Mouse (Mus musculus): ENCODE results near the gene Trappc2l.
A peak's percentile ranks its signal among the peaks of the same experiment; 100 is the strongest.
"Not testable (repeated sequence)": the region's sequence is repeated elsewhere in the genome, so short reads cannot be mapped to it uniquely, and the experiment has no call there.

Gene Trappc2l

GRCm38 (mm10) chr8:122623844-122624642 is 12.6 kb downstream of the Trappc2l start:
- DNase-seq (ENCODE audit: inconsistent age in 2 of 2, low spot score in 1 of 2) = peak in 1 of 2 experiments; percentile 39

DNA sequence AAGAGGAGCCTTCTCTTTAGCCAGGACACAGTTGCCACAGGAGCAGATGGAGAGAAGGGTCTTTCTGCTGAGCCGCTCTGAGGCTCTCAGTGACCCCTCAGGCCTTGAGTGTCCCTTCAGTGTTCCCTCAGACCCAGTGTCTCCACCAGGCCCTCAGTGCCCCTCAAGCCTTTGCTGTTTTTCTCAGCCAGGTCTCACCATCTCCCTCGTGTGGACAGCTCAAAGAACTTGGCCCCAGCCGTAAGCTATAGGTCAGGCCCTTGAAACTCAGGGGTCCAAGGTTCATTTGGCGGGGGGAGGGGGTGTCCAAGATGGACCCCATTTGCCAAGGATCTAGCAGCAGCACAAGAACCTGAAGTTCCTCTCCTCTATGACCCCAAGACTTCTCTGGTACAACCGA is 13.2 kb downstream of the Trappc2l start:
- no peak for DNase-seq (ENCODE audit: inconsistent age in 2 of 2, low spot score in 1 of 2)

- DNase-seq (ENCODE audit: inconsistent age in 2 of 2, low spot score in 1 of 2) = no peak
Observed at GRCm38 (mm10) chr8:122625811-122626210, 14.4 kb downstream of the Trappc2l start.

DNA sequence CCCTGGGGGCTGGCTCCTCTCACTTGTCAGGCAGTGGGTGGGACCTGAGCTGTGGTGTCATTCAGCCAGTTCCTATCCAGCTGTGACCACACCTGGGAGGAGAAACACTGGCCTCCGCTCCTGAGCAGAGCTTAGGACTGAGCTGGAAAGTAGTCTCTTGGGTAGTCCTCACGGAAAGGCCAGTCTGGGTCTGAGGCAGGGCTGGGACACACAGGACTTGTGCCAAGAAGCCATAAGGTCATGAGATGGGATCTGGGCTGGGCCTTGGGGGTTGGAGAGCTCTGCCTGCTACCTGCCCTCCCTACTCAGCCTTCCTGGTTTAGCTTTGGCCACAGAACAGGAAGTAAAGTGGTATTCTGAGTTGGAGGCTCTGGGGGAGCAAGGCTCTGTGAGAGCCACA is 15.5 kb downstream of the Trappc2l start:
- DNase-seq (ENCODE audit: inconsistent age in 2 of 2, low spot score in 1 of 2) = no peak

- no peak for DNase-seq (ENCODE audit: inconsistent age in 2 of 2, low spot score in 1 of 2)
Observed at GRCm38 (mm10) chr8:122629388-122629787, 17.9 kb downstream of the Trappc2l start.

- DNase-seq (ENCODE audit: inconsistent age in 2 of 2, low spot score in 1 of 2) = no peak
Observed at GRCm38 (mm10) chr8:122630696-122631095, 19.3 kb downstream of the Trappc2l start.

- not testable (repeated sequence) for DNase-seq (ENCODE audit: inconsistent age in 2 of 2, low spot score in 1 of 2)
Observed at GRCm38 (mm10) chr8:122632134-122632533, 20.7 kb downstream of the Trappc2l start.

DNA sequence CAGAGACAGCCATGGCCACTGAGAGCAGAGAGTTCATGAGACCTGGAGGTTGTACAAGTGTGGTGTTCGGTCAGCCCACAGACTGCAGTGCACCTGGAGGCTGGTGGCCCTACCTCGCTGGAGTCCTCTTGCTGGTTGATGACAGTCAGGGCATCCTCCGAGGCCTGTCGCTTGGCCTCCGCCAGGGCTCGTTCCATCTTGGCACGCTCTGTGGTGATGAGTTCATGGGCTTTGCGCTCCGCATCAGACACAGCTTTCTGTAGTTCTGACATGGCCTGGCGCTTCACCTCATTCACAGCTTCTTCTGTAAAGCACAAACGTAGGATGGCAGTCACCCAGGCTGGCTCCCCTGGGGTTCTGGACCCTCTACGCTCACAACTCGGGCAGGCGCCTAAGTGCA is 21.8 kb downstream of the Trappc2l start:
- DNase-seq (ENCODE audit: inconsistent age in 2 of 2, low spot score in 1 of 2) = no peak

DNA sequence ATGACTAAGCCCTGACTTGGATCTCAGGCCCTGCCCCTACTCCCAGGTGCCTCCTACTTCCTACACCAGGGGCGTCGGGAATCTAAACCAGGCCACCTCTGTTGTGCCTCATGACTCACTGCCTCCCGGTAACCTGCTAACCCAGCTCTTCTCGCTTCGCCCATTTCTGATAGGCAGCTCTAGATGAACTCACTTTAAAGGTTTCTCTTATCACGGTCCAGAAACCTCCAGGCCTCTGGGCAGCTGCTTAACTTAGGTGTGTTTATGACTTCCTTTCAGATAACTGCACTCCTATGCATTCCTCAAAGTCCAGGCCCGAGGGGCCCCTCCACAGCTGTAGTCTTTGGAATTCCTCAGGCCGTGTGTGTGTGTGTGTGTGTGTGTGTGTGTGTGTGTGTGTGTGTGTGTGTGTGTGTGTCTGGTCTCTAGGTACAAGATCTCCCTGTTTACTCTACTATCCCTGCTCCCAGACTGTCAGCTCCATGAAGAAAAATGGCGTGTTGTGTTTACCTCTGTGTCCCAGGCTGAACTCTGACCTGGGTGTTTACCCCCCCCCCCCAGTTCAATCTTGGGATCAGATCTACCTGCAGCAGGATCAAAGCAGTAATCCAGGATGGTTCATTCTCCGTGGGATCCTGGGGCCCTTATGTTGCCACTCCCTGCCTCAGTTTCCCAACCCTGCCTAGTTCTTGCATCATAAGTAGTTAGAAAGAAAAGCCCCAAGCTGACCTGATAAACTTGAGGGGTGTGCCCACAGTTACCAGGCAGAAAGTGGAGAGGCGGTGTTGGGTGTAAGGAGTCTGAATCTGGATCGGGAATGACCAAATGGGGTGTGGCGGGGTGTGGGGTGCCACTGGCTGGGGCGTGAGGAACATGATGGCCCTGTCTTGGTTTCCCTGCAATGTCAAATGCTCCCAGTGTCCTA is 24.7 kb downstream of the Trappc2l start:
- no peak for DNase-seq (ENCODE audit: inconsistent age in 2 of 2, low spot score in 1 of 2)

GRCm38 (mm10) chr8:122636803-122637175 is 25.3 kb downstream of the Trappc2l start:
- no peak for DNase-seq (ENCODE audit: inconsistent age in 2 of 2, low spot score in 1 of 2)

DNA sequence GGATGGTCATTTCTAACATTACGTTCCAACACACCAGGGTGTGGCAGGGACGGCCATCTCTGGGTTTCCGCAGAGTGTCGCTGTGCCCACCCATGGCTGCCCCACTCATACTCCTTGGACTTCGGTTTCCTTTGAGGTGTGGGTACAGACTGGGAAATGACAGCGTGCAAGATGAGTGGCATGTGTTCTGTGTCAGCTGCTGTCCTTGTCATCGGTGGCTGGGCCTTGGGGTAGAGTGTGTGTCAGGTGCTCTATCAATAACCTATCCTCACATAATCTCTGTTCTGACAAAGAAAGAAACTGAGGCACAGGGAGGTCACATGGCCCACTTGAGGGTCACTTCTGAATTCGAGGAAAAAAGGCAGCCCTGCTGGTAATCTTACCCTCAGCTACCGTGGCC is 25.8 kb downstream of the Trappc2l start:
- no peak for DNase-seq (ENCODE audit: inconsistent age in 2 of 2, low spot score in 1 of 2)

GRCm38 (mm10) chr8:122638601-122639000 is 27.2 kb downstream of the Trappc2l start:
- DNase-seq (ENCODE audit: inconsistent age in 2 of 2, low spot score in 1 of 2) = no peak

GRCm38 (mm10) chr8:122639521-122640248 is 28.2 kb downstream of the Trappc2l start:
- DNase-seq (ENCODE audit: inconsistent age in 2 of 2, low spot score in 1 of 2) = peak in 1 of 2 experiments; percentile 70

- DNase-seq (ENCODE audit: inconsistent age in 2 of 2, low spot score in 1 of 2) = no peak
Observed at GRCm38 (mm10) chr8:122640825-122641224, 29.4 kb downstream of the Trappc2l start.

DNA sequence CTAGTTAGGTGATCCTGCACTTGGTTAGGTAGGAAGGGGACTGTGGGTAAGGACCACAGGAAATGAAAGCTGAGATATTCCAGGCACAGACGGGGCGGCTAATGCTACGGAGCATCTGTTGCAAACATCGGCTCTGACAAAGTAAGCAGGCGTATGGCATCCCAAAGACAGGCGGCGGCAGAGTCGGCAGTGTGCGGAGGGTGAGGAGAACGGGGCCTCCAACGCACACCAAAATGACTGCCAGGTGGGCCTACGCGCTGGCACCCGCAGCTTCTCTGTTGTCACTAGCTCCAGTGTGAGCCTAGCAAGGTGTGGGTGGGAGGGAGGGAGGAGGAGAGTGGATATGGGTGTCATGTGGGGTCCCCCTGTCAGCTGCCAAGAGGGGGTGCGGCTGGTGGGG is 30.0 kb downstream of the Trappc2l start:
- no peak for DNase-seq (ENCODE audit: inconsistent age in 2 of 2, low spot score in 1 of 2)

DNA sequence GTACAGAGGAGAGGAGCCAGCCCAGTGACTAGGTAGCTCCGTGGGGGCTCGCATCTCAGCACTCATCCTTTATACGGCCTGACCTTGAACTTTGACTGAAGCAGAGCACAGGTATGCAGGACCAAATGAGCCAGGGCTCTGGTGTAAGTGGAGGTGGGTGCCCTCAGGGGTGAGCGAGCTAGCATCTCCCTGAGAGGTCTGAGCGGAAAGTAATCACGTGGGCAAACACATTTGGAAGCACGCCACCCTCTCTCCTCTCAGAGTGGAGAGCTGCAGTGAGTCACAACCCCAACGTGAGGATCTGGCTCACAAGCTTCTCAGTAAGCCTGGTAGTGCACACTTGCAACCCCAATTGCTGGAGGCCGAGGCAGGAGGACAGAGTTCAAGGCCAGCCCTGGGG is 30.6 kb downstream of the Trappc2l start:
- peak; percentile 88 to 93 for DNase-seq (ENCODE audit: inconsistent age in 2 of 2, low spot score in 1 of 2)

DNA sequence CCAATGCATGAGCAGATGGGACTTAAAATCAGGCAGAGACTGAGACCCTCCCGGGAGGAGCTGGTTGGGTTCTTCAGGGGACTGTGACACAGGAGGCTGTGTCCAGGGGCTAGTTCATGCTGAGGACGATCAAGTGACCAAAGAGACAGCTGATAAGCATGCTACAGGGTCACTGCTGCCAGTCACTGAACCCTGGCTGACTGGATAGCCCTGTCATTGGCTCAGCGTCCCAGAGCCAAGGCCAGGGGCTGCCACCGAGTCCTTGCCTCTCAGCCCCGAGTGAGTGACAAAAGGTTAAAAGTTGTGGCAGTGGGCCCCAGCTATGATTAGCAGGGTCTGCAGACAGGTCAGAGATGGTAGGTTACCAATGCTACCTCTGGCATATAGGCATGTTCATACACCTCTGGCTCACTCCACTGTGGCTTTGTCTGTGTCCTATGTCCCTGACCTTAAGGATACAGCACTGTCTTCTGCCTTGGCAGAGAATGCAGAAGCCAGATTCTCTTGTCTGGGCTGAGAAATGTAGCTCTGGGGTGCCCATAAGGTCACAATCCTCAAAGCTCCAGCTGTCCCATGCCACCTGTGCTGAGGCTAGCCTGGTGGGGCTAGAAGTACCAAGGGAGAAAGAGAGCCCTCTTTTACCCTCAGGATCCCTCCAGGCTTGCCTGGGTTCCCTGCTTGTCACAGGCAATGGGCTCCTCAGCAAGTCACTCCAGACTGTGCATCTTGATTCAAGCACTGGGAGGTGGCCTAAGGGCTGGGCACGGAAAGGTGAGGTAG is 32.9 kb downstream of the Trappc2l start:
- DNase-seq (ENCODE audit: inconsistent age in 2 of 2, low spot score in 1 of 2) = peak; percentile 81 to 90

DNA sequence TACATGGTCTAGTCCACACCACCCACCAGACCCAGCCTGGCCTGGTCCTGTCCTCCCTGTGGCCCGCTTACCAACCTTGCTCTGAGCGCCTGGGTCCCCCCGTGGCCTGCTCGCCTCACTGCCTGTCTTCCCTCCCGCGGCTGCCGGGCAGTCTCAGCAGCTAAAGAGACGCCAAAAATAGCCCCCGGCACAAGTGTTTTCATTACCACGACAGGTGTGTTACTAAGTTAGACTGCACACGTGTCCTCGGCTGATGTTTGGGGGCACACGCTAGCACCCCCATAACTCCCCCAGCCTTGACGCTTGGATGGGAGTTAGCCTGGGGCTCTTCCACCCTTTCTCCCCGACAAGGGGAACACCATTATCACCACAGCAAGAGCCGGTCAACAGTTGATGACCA is 34.9 kb downstream of the Trappc2l start:
- DNase-seq (ENCODE audit: inconsistent age in 2 of 2, low spot score in 1 of 2) = no peak

DNA sequence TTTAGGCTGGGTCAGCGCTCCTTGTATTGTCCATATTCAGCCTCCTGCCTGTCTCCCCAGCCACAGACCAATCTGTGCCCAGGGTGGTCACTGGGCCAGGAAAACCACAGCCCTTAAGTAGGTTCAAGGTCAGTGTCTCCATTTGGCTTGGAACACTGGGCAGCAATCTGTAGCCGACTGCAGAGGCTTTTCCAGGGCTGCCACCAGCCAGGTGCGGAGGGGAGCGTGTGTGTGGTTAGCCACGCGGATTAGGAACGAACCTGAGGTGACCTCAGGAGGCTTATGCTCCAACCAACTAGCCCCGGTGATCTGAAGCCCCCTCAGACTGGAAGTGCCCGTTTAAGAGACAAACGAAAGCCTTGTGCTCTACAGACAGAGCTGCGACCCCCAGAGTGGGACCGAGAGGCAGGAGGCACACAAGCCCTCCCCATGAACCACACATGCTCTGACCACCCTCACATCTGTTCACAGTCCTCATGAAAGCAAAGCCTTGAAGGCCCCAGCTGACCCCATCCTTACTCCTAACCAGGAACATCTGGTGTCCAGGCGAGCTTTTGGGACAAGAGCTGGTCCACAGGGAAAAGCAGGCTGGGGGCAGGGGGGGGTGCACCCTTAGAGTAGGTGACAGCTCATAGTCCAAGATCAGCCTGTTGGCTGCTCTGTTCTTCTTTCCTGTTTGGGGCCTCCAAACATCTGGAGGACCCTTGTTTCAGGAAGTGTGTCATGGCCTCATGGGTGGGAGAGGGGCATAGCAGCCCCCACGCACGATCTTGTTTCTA is 36.9 kb downstream of the Trappc2l start:
- DNase-seq (ENCODE audit: inconsistent age in 2 of 2, low spot score in 1 of 2) = no peak
